Mouse (Mus musculus) kidney, adult 18-20 months (tissue): ENCODE measurements around the gene C4b.
A peak's percentile ranks its signal among the peaks of the same experiment; 100 is the strongest.

Source experiments
- DNase-seq: peaks from one replicate; pipeline ENCODE4 v3.0.0; 2021

The C4b gene

GRCm38 (mm10) chr17:34699575-34700408 lies 43.9 kb downstream of the C4b start:
- no peak for DNase-seq

GRCm38 (mm10) chr17:34692906-34693305 lies 50.8 kb downstream of the C4b start:
- peak; percentile 47 for DNase-seq

GRCm38 (mm10) chr17:34690458-34690857 lies 53.2 kb downstream of the C4b start:
- DNase-seq, result peak; percentile 35

GRCm38 (mm10) chr17:34688889-34689288 lies 54.8 kb downstream of the C4b start:
- no peak for DNase-seq

- DNase-seq, result no peak
Measured at GRCm38 (mm10) chr17:34685120-34686110, 58.3 kb downstream of the C4b start.

DNA sequence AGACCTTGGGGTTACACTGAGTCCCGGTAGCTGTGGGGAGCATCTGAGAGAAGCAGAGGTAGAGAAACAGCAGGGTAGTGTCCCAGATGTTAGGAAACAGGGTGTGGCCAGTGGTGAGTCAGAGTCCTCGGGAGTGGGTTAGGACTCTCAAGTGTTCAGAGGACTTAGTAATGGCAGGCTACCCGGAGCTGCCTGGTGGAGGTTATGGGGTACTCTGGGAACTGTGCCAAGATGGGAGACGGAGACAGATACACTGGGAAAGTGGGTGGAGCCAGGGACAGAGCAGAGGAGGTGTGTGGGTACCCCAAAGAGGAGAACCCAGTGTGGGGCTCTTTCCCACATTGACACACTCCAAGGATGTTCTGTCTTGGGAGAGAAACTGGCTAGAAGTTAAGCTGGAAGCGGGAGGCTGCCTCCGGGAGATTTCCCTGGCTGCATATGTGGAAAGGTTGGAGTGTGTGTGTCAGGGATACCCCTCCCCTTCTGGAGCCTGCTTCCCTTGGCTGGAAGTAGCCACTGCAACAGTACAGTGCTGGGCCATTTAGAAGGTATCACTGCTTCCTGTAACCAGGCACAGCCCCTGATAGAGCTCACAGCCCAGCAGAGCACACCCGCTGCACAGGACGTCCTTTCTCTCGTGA lies 59.3 kb downstream of the C4b start:
- no peak for DNase-seq

- DNase-seq, result no peak
Measured at GRCm38 (mm10) chr17:34683686-34684220, 59.9 kb downstream of the C4b start.

DNA sequence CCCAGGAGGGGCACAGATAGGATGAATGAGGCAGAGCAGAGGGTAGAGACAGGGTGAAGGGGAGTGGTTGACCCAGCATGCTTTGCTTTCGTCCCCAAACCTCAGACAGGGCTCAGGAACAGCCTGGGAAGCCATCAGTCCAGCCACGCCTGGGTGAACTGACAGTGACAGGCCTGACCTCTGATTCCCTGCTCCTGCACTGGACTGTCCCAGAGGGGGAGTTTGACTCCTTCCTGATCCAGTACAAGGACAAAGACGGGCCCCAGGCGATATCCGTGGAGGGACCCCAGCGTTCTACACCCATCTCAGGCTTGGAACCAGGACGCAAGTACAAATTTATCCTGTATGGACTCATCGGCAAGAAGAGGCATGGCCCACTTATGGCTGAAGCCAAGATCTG lies 60.5 kb downstream of the C4b start:
- no peak for DNase-seq

DNA sequence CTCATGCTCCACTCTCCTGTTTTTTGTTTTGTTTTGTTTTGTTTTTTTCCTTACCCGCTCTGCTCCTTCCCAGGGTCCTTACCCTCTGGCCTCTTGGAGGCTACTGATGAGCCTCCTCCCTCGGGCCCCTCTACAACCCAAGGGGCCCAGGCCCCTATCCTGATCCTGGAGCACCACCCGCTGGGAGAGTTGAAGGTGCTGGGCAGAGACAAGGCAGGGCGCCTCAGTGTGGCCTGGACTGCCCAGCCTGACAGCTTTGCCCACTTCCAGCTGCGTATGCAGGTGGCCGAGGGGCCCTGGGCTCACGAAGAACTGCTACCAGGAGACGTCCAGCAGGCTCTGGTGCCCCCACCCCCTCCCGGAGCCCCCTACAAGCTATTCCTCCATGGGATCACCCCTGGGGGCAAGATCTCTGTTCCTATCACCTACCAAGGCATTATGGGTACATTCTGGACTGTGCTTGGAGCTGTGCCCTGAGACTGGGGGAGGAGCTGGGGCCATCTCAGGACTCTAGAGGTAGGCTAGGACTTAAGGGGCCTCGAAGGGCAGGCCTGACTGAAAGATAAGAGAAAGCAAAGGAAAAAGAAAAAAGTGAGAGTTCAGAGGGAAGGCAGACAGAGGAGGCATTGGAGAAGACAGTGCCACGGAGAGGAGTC lies 61.7 kb downstream of the C4b start:
- DNase-seq, result no peak

GRCm38 (mm10) chr17:34681132-34681571 lies 62.5 kb downstream of the C4b start:
- peak; percentile 46 for DNase-seq

GRCm38 (mm10) chr17:34680621-34681020 lies 63.1 kb downstream of the C4b start:
- DNase-seq, result no peak

- DNase-seq, result no peak
Measured at GRCm38 (mm10) chr17:34680191-34680590, 63.5 kb downstream of the C4b start.
